Mouse (Mus musculus) CH12.LX (cell line): ENCODE measurements at regions not wholly inside any gene's neighbourhood (a gene's known extent, or its start where the extent isn't known, plus 50 kb on each side); places are given as distances from the start of the nearest gene placed in this dataset.

Source experiments
- DNase-seq: peaks from one replicate; pipeline ENCODE4 v3.0.0-alpha.2; 2013; ENCODE audit errors: extremely low read depth
- H3K27ac ChIP-seq: 2 replicates; pipeline ENCODE4 v1.5.1; 2012; ENCODE audit warnings: low read depth, mild to moderate bottlenecking, control low read depth, moderate library complexity; ENCODE audit not compliant: insufficient read depth
- H3K27me3 ChIP-seq: replicated peaks from 2 replicates; pipeline ENCODE3; 2012; ENCODE audit warnings: inconsistent platforms
- H3K36me3 ChIP-seq, 2 experiments: replicated peaks in 1 of 2; 2 replicates each; pipeline versions ENCODE3 to v1.6.1; 2012; ENCODE audit warnings: inconsistent platforms in 1 of 2, low read length in 1 of 2, mild to moderate bottlenecking in 1 of 2, mixed read lengths in 1 of 2, moderate library complexity in 1 of 2; ENCODE audit not compliant: control insufficient read depth in 1 of 2, insufficient read depth in 1 of 2
- H3K4me1 ChIP-seq, 2 experiments: 2 replicates each; pipeline ENCODE4 v1.6.1; 2012; ENCODE audit warnings: inconsistent platforms in 1 of 2, moderate library complexity in 1 of 2; ENCODE audit not compliant: insufficient read depth in 2 of 2, control insufficient read depth in 1 of 2
- H3K4me2 ChIP-seq: 2 replicates; pipeline ENCODE4 v1.6.1; 2012; ENCODE audit warnings: low read depth, mild to moderate bottlenecking, control low read depth; ENCODE audit not compliant: poor library complexity, insufficient read depth, severe bottlenecking
- H3K4me3 ChIP-seq, 3 experiments: fragments of 150-350 bp in 1 of 3; sonication (generic) in 1 of 3; replicated peaks in 1 of 3; 2 replicates each; pipeline versions ENCODE3 to v1.5.1; 2011 to 2012; ENCODE audit warnings: low read depth in 2 of 3, low read length in 2 of 3, mild to moderate bottlenecking in 2 of 3, moderate library complexity in 2 of 3, control low read depth in 1 of 3, improper control_type of control experiment in 1 of 3, inconsistent platforms in 1 of 3, mixed read lengths in 1 of 3; ENCODE audit not compliant: poor library complexity in 1 of 3
- H3K79me2 ChIP-seq: replicated peaks from 2 replicates; pipeline ENCODE4 v1.6.1; 2012; ENCODE audit warnings: mild to moderate bottlenecking, moderate library complexity; ENCODE audit not compliant: control insufficient read depth, poor library complexity, insufficient read depth, severe bottlenecking; ENCODE audit errors: extremely low read depth
- H3K9ac ChIP-seq: 2 replicates; pipeline ENCODE4 v1.6.1; 2012; ENCODE audit warnings: low read depth, mild to moderate bottlenecking, control low read depth, moderate library complexity; ENCODE audit not compliant: insufficient read depth
- H3K9me3 ChIP-seq: replicated peaks from 2 replicates; pipeline ENCODE3; 2012; ENCODE audit warnings: low read length, inconsistent platforms, mixed read lengths
- CTCF ChIP-seq, 2 experiments: IDR thresholded peaks in 1 of 2; conservative IDR thresholded peaks in 1 of 2; 2 replicates each; pipeline ENCODE4 v1.5.1; 2011 to 2012; ENCODE audit warnings: low read depth in 2 of 2, low read length in 2 of 2, improper control_type of control experiment in 1 of 2, inconsistent platforms in 1 of 2, mild to moderate bottlenecking in 1 of 2, moderate library complexity in 1 of 2
- ELF1 ChIP-seq: IDR thresholded peaks from 2 replicates; pipeline ENCODE4 v1.6.1; 2014; ENCODE audit warnings: low read depth, mild to moderate bottlenecking, inconsistent platforms, low read length, improper control_type of control experiment
- EP300 ChIP-seq: IDR thresholded peaks from 2 replicates; pipeline ENCODE4 v1.6.1; 2011; ENCODE audit warnings: low read length, improper control_type of control experiment
- JUN ChIP-seq: IDR thresholded peaks from 2 replicates; pipeline ENCODE4 v1.6.1; 2011; ENCODE audit warnings: low read depth, mild to moderate bottlenecking, low read length, improper control_type of control experiment, moderate library complexity; ENCODE audit not compliant: insufficient read depth
- KAT2A ChIP-seq: IDR thresholded peaks from 2 replicates; pipeline ENCODE4 v1.6.1; 2012; ENCODE audit warnings: low read length, improper control_type of control experiment, inconsistent platforms; ENCODE audit not compliant: insufficient replicate concordance
- MAX ChIP-seq: IDR thresholded peaks from 2 replicates; pipeline ENCODE4 v1.6.1; 2011; ENCODE audit warnings: low read length, improper control_type of control experiment
- MAZ ChIP-seq: IDR thresholded peaks from 2 replicates; pipeline ENCODE4 v1.6.1; 2012; ENCODE audit warnings: low read depth, mild to moderate bottlenecking, inconsistent platforms, low read length, improper control_type of control experiment, moderate library complexity
- MEF2A ChIP-seq: IDR thresholded peaks from 2 replicates; pipeline ENCODE4 v1.6.1; 2014; ENCODE audit warnings: low read depth, mild to moderate bottlenecking, inconsistent platforms, low read length, improper control_type of control experiment, borderline replicate concordance
- MXI1 ChIP-seq: IDR thresholded peaks from 2 replicates; pipeline ENCODE4 v1.6.1; 2011; ENCODE audit warnings: mild to moderate bottlenecking, low read depth, low read length, improper control_type of control experiment
- NELFE ChIP-seq: IDR thresholded peaks from 2 replicates; pipeline ENCODE4 v1.6.1; 2011; ENCODE audit warnings: low read depth, low read length, improper control_type of control experiment
- NRF1 ChIP-seq: IDR thresholded peaks from 2 replicates; pipeline ENCODE4 v1.6.1; 2014; ENCODE audit warnings: low read depth, mild to moderate bottlenecking, inconsistent platforms, low read length, improper control_type of control experiment, moderate library complexity
- RCOR1 ChIP-seq: conservative IDR thresholded peaks from 2 replicates; pipeline ENCODE4 v1.6.1; 2012; ENCODE audit warnings: low read depth, mild to moderate bottlenecking, inconsistent platforms, low read length, improper control_type of control experiment
- UBTF ChIP-seq: IDR thresholded peaks from 2 replicates; pipeline ENCODE4 v1.6.1; 2012; ENCODE audit warnings: low read depth, mild to moderate bottlenecking, inconsistent platforms, low read length, improper control_type of control experiment, moderate library complexity
- USF2 ChIP-seq: conservative IDR thresholded peaks from 2 replicates; pipeline ENCODE4 v1.6.1; 2011; ENCODE audit warnings: low read depth, low read length, improper control_type of control experiment
- ZNF384 ChIP-seq: IDR thresholded peaks from 2 replicates; pipeline ENCODE4 v1.6.1; 2012; ENCODE audit warnings: low read depth, low read length, improper control_type of control experiment, inconsistent platforms
- dilution Hi-C: fragments of 300-500 bp; cut with MboI; formaldehyde crosslinking; loops from 2 replicates; pipeline ENCODE4 v1.14.3; 2020; ENCODE audit warnings: low sequenced_read_pairs; ENCODE audit not compliant: extremely low pct_unique_long_range_greater_than_20kb, extremely low pct_ligation_motif_present
- in situ Hi-C: fragments of 300-500 bp; cut with MboI; formaldehyde crosslinking; loops from 3 replicates; pipeline ENCODE4 v1.14.3; 2019; ENCODE audit warnings: low sequenced_read_pairs, low pct_ligation_motif_present, low pct_unique_long_range_greater_than_20kb, mixed read lengths

DNA sequence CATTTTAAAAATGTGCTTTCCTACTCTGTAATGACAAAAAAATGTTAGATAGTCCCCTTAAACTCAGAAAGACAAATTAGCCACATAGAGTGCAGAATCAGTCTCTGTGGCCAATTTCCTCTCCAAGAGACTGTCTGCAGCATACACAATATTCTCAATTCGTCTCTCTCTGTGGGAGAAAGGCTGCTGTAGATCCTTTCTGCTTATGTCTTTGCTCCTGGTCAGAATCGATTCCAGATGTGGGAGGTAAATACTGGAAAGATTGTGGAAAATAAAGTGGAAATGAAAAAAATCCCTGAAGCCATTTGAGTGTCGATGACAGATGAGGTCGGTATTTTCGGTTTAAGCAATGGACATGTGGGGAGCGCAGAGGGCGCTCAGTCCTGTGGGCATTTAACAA lies 265.8 kb upstream of the Mpped2 start:
- dilution Hi-C loops (no loop called here), in situ Hi-C loops (no loop called here)
- Histone ChIP-seq H3K9ac (no peak overlapping the region), H3K27ac (no peak overlapping the region), H3K9me3 (peaks cover 64% of the 10 kb centered on the region)
- no peak for DNase-seq
- no peak for TF ChIP-seq MAZ
- no peak for TF ChIP-seq NELFE
- no peak for TF ChIP-seq MXI1
- TF ChIP-seq, all 38 proteins: peak for 0
- no peaks in the 10 kb centered on the region for H3K4me1 ChIP-seq
- H3K4me2 ChIP-seq: no peak overlapping the region
- no peak overlapping the region for H3K4me3 ChIP-seq
- no peaks in the 10 kb centered on the region for H3K36me3 ChIP-seq
- H3K79me2 ChIP-seq: no peaks in the 10 kb centered on the region
- H3K27me3 ChIP-seq: no peaks in the 10 kb centered on the region

GRCm38 (mm10) chr2:106428909-106429308 lies 264.2 kb upstream of the Mpped2 start:
- no peaks in the 10 kb centered on the region for H3K36me3 ChIP-seq
- no peak for TF ChIP-seq MAX
- TF ChIP-seq UBTF: no peak
- no peak for TF ChIP-seq CTCF (conservative IDR thresholded peaks at IDR 0.05 in 1 of 2, IDR thresholded peaks at IDR 0.05 in 1 of 2; ENCODE audit: low read depth in 2 of 2, low read length in 2 of 2)
- TF ChIP-seq MEF2A: no peak
- TF ChIP-seq NRF1: no peak
- TF ChIP-seq EP300: no peak
- no peak for TF ChIP-seq NELFE
- no peak for TF ChIP-seq RCOR1
- TF ChIP-seq MAZ: no peak
- TF ChIP-seq KAT2A: no peak
- no peak for TF ChIP-seq ZNF384
- no peak for TF ChIP-seq USF2
- no peak for TF ChIP-seq ELF1
- no peak for TF ChIP-seq JUN
- no peak for TF ChIP-seq MXI1
- TF ChIP-seq, all 38 proteins: peak for 0
- Histone ChIP-seq H3K27ac (no peak overlapping the region), H3K9me3 (peaks cover 74% of the 10 kb centered on the region), H3K4me1 (no peaks in the 10 kb centered on the region), H3K9ac (no peak overlapping the region), H3K27me3 (no peaks in the 10 kb centered on the region), H3K4me3 (no peak overlapping the region), H3K79me2 (no peaks in the 10 kb centered on the region), H3K4me2 (no peak overlapping the region)
- in situ Hi-C loops: no loop called here
- dilution Hi-C loops: no loop called here
- DNase-seq: no peak

- in situ Hi-C loops: no loop called here
- dilution Hi-C loops: no loop called here
- no peaks in the 10 kb centered on the region for H3K36me3 ChIP-seq
- no peaks in the 10 kb centered on the region for H3K4me1 ChIP-seq
- no peak overlapping the region for H3K4me3 ChIP-seq
- no peak overlapping the region for H3K4me2 ChIP-seq
- no peaks in the 10 kb centered on the region for H3K27me3 ChIP-seq
- TF ChIP-seq EP300 (no peak), CTCF (conservative IDR thresholded peaks at IDR 0.05 in 1 of 2, IDR thresholded peaks at IDR 0.05 in 1 of 2; ENCODE audit: low read depth in 2 of 2, low read length in 2 of 2) (0 out of 4 replicates have a peak, but pooled peaks of 1 of the 2 experiments have one; percentile 4)
- H3K9me3 ChIP-seq: peaks cover 78% of the 10 kb centered on the region
- no peak overlapping the region for H3K9ac ChIP-seq
- DNase-seq: no peak
- no peaks in the 10 kb centered on the region for H3K79me2 ChIP-seq
- no peak overlapping the region for H3K27ac ChIP-seq
Observed at GRCm38 (mm10) chr2:106431141-106431540, 261.9 kb upstream of the Mpped2 start.
